Comparison of ENCODE assay signal across 12 mouse cellular contexts in genomic region chr4:41653730-41654129, GRCm38 (mm10). TPM values are rescaled to one million over a fixed set of nuclear protein-coding genes. Genes with fewer than 3 reads are reported as not detected.
A peak's percentile ranks its signal among the peaks of the same experiment; 100 is the strongest.
DNase-seq lines count a peak whose midpoint lies in the region; ATAC-seq lines count a peak whose summit lies in the region.
"Had no signal": no experiment of that assay in that cellular context is flagged by ENCODE, and none has a peak within 500 bp of the region (broad histone marks: within the 10 kb centered on the region; RNA-seq: fewer than 3 reads in every experiment).

No protein-coding gene starts in this region.

- peaks cover 10% of the 10 kb centered on the region for H3K36me3 ChIP-seq in forebrain, embryonic 15.5 days
- H3K36me3 ChIP-seq in forebrain, embryonic 16.5 days (ENCODE audit: control insufficient read depth, insufficient read depth): peaks cover 4% of the 10 kb centered on the region; the same call in 1 of the 2 replicates
- H3K36me3 ChIP-seq in kidney, embryonic 14.5 days (ENCODE audit: control insufficient read depth, insufficient read depth, low read length): peaks cover 12% of the 10 kb centered on the region; the same call in 1 of the 2 replicates
- H3K36me3 ChIP-seq in kidney, embryonic 16.5 days (ENCODE audit: insufficient read depth, low read length): no peaks in the 10 kb centered on the region
- peaks cover 34% of the 10 kb centered on the region for H3K36me3 ChIP-seq in midbrain, embryonic 10.5 days
- H3K36me3 ChIP-seq in midbrain, embryonic 16.5 days (ENCODE audit: control insufficient read depth, insufficient read depth, low read length): peaks cover 3% of the 10 kb centered on the region; the same call in 1 of the 2 replicates
- H3K36me3 ChIP-seq in liver, embryonic 13.5 days: no peaks in the 10 kb centered on the region

- DNase-seq in midbrain, embryonic 10.5 days (ENCODE audit: low spot score): no peak
- no peak for DNase-seq in liver, embryonic 13.5 days
- no peak for DNase-seq in spleen, postnatal 14 days (ENCODE audit: low spot score in 2 of 2)

- 0 out of 2 replicates have a peak, but pooled peaks have one; percentile 8 for ATAC-seq in forebrain, embryonic 15.5 days (replicated peaks)
- no peak for ATAC-seq in forebrain, embryonic 16.5 days
- 0 out of 2 replicates have a peak, but pooled peaks have one; percentile 3 for ATAC-seq in kidney, embryonic 14.5 days (ENCODE audit: low FRiP score, low TSS enrichment)
- ATAC-seq in kidney, embryonic 16.5 days (ENCODE audit: low FRiP score, low TSS enrichment): no peak
- no peak for ATAC-seq in midbrain, embryonic 16.5 days
- peak; percentile 57; the same call in 1 of the 2 replicates for ATAC-seq in liver, embryonic 13.5 days (ENCODE audit: low read depth)

- peaks cover 9% of the 10 kb centered on the region; the same call in 1 of the 2 replicates for H3K4me1 ChIP-seq in forebrain, embryonic 15.5 days
- H3K4me1 ChIP-seq in forebrain, embryonic 16.5 days (replicated peaks; ENCODE audit: control insufficient read depth, insufficient read depth, low read length): no peaks in the 10 kb centered on the region; the same call in 1 of the 2 replicates
- H3K4me1 ChIP-seq in kidney, embryonic 14.5 days (ENCODE audit: control insufficient read depth, insufficient read depth, low read length): peaks cover 5% of the 10 kb centered on the region; the same call in 1 of the 2 replicates
- H3K4me1 ChIP-seq in kidney, embryonic 16.5 days (ENCODE audit: insufficient read depth, low read length): peaks cover 13% of the 10 kb centered on the region; the same call in 1 of the 2 replicates
- peaks cover 52% of the 10 kb centered on the region for H3K4me1 ChIP-seq in midbrain, embryonic 10.5 days
- peaks cover 7% of the 10 kb centered on the region for H3K4me1 ChIP-seq in midbrain, embryonic 16.5 days (ENCODE audit: control insufficient read depth, insufficient read depth, low read length)
- peaks cover 19% of the 10 kb centered on the region for H3K4me1 ChIP-seq in liver, embryonic 13.5 days (replicated peaks)

- no peaks in the 10 kb centered on the region for H3K27me3 ChIP-seq in forebrain, embryonic 15.5 days
- no peaks in the 10 kb centered on the region for H3K27me3 ChIP-seq in forebrain, embryonic 16.5 days (replicated peaks; ENCODE audit: control insufficient read depth, insufficient read depth, low read length)
- no peaks in the 10 kb centered on the region; the same call in 1 of the 2 replicates for H3K27me3 ChIP-seq in kidney, embryonic 14.5 days (ENCODE audit: control insufficient read depth, insufficient read depth, low read length)
- no peaks in the 10 kb centered on the region for H3K27me3 ChIP-seq in kidney, embryonic 16.5 days (ENCODE audit: insufficient read depth, low read length)
- peaks cover 12% of the 10 kb centered on the region for H3K27me3 ChIP-seq in midbrain, embryonic 10.5 days (ENCODE audit: low read depth, poor library complexity, severe bottlenecking)
- no peaks in the 10 kb centered on the region for H3K27me3 ChIP-seq in midbrain, embryonic 16.5 days (ENCODE audit: control insufficient read depth, insufficient read depth, low read depth, low read length)
- H3K27me3 ChIP-seq in liver, embryonic 13.5 days: peaks cover 12% of the 10 kb centered on the region; the same call in 1 of the 2 replicates
- H3K27me3 ChIP-seq: hindbrain, embryonic 12.5 days had no signal

- no peaks in the 10 kb centered on the region for H3K9me3 ChIP-seq in forebrain, embryonic 15.5 days
- H3K9me3 ChIP-seq in forebrain, embryonic 16.5 days (ENCODE audit: control insufficient read depth, low read length): no peaks in the 10 kb centered on the region
- H3K9me3 ChIP-seq in kidney, embryonic 14.5 days (ENCODE audit: control insufficient read depth, low read length): no peaks in the 10 kb centered on the region
- no peaks in the 10 kb centered on the region for H3K9me3 ChIP-seq in kidney, embryonic 16.5 days (ENCODE audit: low read length)
- H3K9me3 ChIP-seq in midbrain, embryonic 10.5 days (replicated peaks): no peaks in the 10 kb centered on the region
- no peaks in the 10 kb centered on the region for H3K9me3 ChIP-seq in midbrain, embryonic 16.5 days (replicated peaks; ENCODE audit: control insufficient read depth, low read length, poor library complexity, severe bottlenecking)
- no peaks in the 10 kb centered on the region for H3K9me3 ChIP-seq in liver, embryonic 13.5 days (replicated peaks)
- H3K9me3 ChIP-seq: hindbrain, embryonic 12.5 days; limb, embryonic 10.5 days had no signal

- 62% methylated on average over 6 of the region's 6 CpGs for WGBS in forebrain, embryonic 15.5 days
- 64% methylated on average over 6 of the region's 6 CpGs for WGBS in forebrain, embryonic 16.5 days
- 48% methylated on average over 6 of the region's 6 CpGs for WGBS in kidney, embryonic 14.5 days
- WGBS in kidney, embryonic 16.5 days: 49% methylated on average over 6 of the region's 6 CpGs
- WGBS in midbrain, embryonic 10.5 days: 67% methylated on average over 6 of the region's 6 CpGs
- WGBS in midbrain, embryonic 16.5 days: 65% methylated on average over 6 of the region's 6 CpGs
- WGBS in liver, embryonic 13.5 days (ENCODE audit: insufficient replicate concordance): 41% methylated on average over 6 of the region's 6 CpGs

- no peak overlapping the region for H3K27ac ChIP-seq in forebrain, embryonic 15.5 days (replicated peaks)
- H3K27ac ChIP-seq in forebrain, embryonic 16.5 days (ENCODE audit: low read length): no peak overlapping the region
- H3K27ac ChIP-seq in kidney, embryonic 14.5 days (ENCODE audit: low read depth, low read length): no peak overlapping the region
- no peak overlapping the region for H3K27ac ChIP-seq in kidney, embryonic 16.5 days (ENCODE audit: low read length)
- 0 out of 2 replicates have a peak overlapping the region, but pooled peaks have one; percentile 14 for H3K27ac ChIP-seq in midbrain, embryonic 10.5 days (replicated peaks)
- H3K27ac ChIP-seq in midbrain, embryonic 16.5 days (ENCODE audit: low read length): no peak overlapping the region
- H3K27ac ChIP-seq in liver, embryonic 13.5 days: no peak overlapping the region
- H3K27ac ChIP-seq: hindbrain, embryonic 12.5 days; kidney, postnatal 0 days; limb, embryonic 10.5 days; liver, embryonic 14.5 days had no signal

- H3K4me3 ChIP-seq in forebrain, embryonic 15.5 days: no peak overlapping the region
- no peak overlapping the region for H3K4me3 ChIP-seq in forebrain, embryonic 16.5 days (replicated peaks; ENCODE audit: low read length)
- no peak overlapping the region for H3K4me3 ChIP-seq in kidney, embryonic 14.5 days (ENCODE audit: low read length)
- H3K4me3 ChIP-seq in kidney, embryonic 16.5 days (ENCODE audit: low read length): no peak overlapping the region
- H3K4me3 ChIP-seq in midbrain, embryonic 10.5 days: no peak overlapping the region
- H3K4me3 ChIP-seq in midbrain, embryonic 16.5 days (ENCODE audit: low read depth, low read length): no peak overlapping the region
- H3K4me3 ChIP-seq in liver, embryonic 13.5 days (replicated peaks): no peak overlapping the region
- H3K4me3 ChIP-seq: hindbrain, embryonic 12.5 days; limb, embryonic 10.5 days had no signal

- no peak overlapping the region for H3K9ac ChIP-seq in forebrain, embryonic 15.5 days (replicated peaks)
- H3K9ac ChIP-seq in forebrain, embryonic 16.5 days (replicated peaks; ENCODE audit: low read depth, low read length): no peak overlapping the region
- no peak overlapping the region for H3K9ac ChIP-seq in kidney, embryonic 14.5 days (ENCODE audit: low read depth, low read length)
- no peak overlapping the region for H3K9ac ChIP-seq in kidney, embryonic 16.5 days (replicated peaks; ENCODE audit: low read length)
- H3K9ac ChIP-seq in midbrain, embryonic 16.5 days (ENCODE audit: low read depth, low read length): no peak overlapping the region
- H3K9ac ChIP-seq in liver, embryonic 13.5 days: no peak overlapping the region
- H3K9ac ChIP-seq: hindbrain, embryonic 12.5 days; liver, embryonic 14.5 days had no signal

- no peak overlapping the region for H3K4me2 ChIP-seq in forebrain, embryonic 15.5 days (replicated peaks)
- no peak overlapping the region for H3K4me2 ChIP-seq in forebrain, embryonic 16.5 days (ENCODE audit: low read length)
- no peak overlapping the region for H3K4me2 ChIP-seq in kidney, embryonic 14.5 days (replicated peaks; ENCODE audit: low read depth, low read length)
- H3K4me2 ChIP-seq in kidney, embryonic 16.5 days (replicated peaks; ENCODE audit: low read depth, low read length): no peak overlapping the region
- H3K4me2 ChIP-seq in midbrain, embryonic 16.5 days (ENCODE audit: low read length): no peak overlapping the region
- H3K4me2 ChIP-seq in liver, embryonic 13.5 days: no peak overlapping the region
- H3K4me2 ChIP-seq: hindbrain, embryonic 12.5 days had no signal

RNA-seq across cellular contexts. Expression of gene Enho, which starts 13.6 kb away (rescaled TPM):
- polyA plus RNA-seq in forebrain, embryonic 15.5 days (2015; fragmentation: Nextera tagmentation; extraction: Ambion mirVana): 58.3 and 66.4 TPM in 2 replicates
- polyA plus RNA-seq in forebrain, embryonic 16.5 days (2015; fragmentation: Nextera tagmentation; extraction: Ambion mirVana): 51.5 and 68.4 TPM in 2 replicates
- 23.2 and 23.5 TPM in 2 replicates for polyA plus RNA-seq in kidney, embryonic 14.5 days (2014; fragmentation: Nextera tagmentation; extraction: Ambion mirVana)
- polyA plus RNA-seq in kidney, embryonic 16.5 days (2015; fragmentation: Nextera tagmentation; extraction: Ambion mirVana): 18.9 and 23.5 TPM in 2 replicates
- 23.2 and 31.4 TPM in 2 replicates for polyA plus RNA-seq in midbrain, embryonic 10.5 days (2016; fragmentation: Nextera tagmentation; extraction: Ambion mirVana)
- polyA plus RNA-seq in midbrain, embryonic 16.5 days (2015; fragmentation: Nextera tagmentation; extraction: Ambion mirVana): 103 and 120 TPM in 2 replicates
- 1.2 and 1.5 TPM in 2 replicates for polyA plus RNA-seq in liver, embryonic 13.5 days (2015; fragmentation: Nextera tagmentation; extraction: Ambion mirVana)

RNA-seq across cellular contexts. Expression of gene Cntfr, which starts 43.2 kb away (rescaled TPM):
- polyA plus RNA-seq in forebrain, embryonic 15.5 days (2015; fragmentation: Nextera tagmentation; extraction: Ambion mirVana): 15.8 and 16.6 TPM in 2 replicates
- polyA plus RNA-seq in forebrain, embryonic 16.5 days (2015; fragmentation: Nextera tagmentation; extraction: Ambion mirVana): 12.3 and 16.7 TPM in 2 replicates
- polyA plus RNA-seq in kidney, embryonic 14.5 days (2014; fragmentation: Nextera tagmentation; extraction: Ambion mirVana): 16.6 and 31.5 TPM in 2 replicates
- 18.8 and 22.8 TPM in 2 replicates for polyA plus RNA-seq in kidney, embryonic 16.5 days (2015; fragmentation: Nextera tagmentation; extraction: Ambion mirVana)
- polyA plus RNA-seq in midbrain, embryonic 10.5 days (2016; fragmentation: Nextera tagmentation; extraction: Ambion mirVana): 27.1 and 35.8 TPM in 2 replicates
- 28.1 and 28.3 TPM in 2 replicates for polyA plus RNA-seq in midbrain, embryonic 16.5 days (2015; fragmentation: Nextera tagmentation; extraction: Ambion mirVana)
- 0.38 and 0.62 TPM in 2 replicates for polyA plus RNA-seq in liver, embryonic 13.5 days (2015; fragmentation: Nextera tagmentation; extraction: Ambion mirVana)

RNA-seq across cellular contexts. Expression of gene Il11ra1, which starts 46.1 kb away (rescaled TPM):
- 23.8 and 26.4 TPM in 2 replicates for polyA plus RNA-seq in forebrain, embryonic 15.5 days (2015; fragmentation: Nextera tagmentation; extraction: Ambion mirVana)
- 28.3 and 29.2 TPM in 2 replicates for polyA plus RNA-seq in forebrain, embryonic 16.5 days (2015; fragmentation: Nextera tagmentation; extraction: Ambion mirVana)
- 122 and 125 TPM in 2 replicates for polyA plus RNA-seq in kidney, embryonic 14.5 days (2014; fragmentation: Nextera tagmentation; extraction: Ambion mirVana)
- polyA plus RNA-seq in kidney, embryonic 16.5 days (2015; fragmentation: Nextera tagmentation; extraction: Ambion mirVana): 168 and 184 TPM in 2 replicates
- 69.0 TPM in 2 replicates for polyA plus RNA-seq in midbrain, embryonic 10.5 days (2016; fragmentation: Nextera tagmentation; extraction: Ambion mirVana)
- polyA plus RNA-seq in midbrain, embryonic 16.5 days (2015; fragmentation: Nextera tagmentation; extraction: Ambion mirVana): 31.5 and 36.3 TPM in 2 replicates
- 32.7 and 35.8 TPM in 2 replicates for polyA plus RNA-seq in liver, embryonic 13.5 days (2015; fragmentation: Nextera tagmentation; extraction: Ambion mirVana)

RNA-seq across cellular contexts. Expression of gene Rpp25l, which starts 59.6 kb away (rescaled TPM):
- polyA plus RNA-seq in forebrain, embryonic 15.5 days (2015; fragmentation: Nextera tagmentation; extraction: Ambion mirVana): 58.0 and 70.0 TPM in 2 replicates
- polyA plus RNA-seq in forebrain, embryonic 16.5 days (2015; fragmentation: Nextera tagmentation; extraction: Ambion mirVana): 51.7 and 60.5 TPM in 2 replicates
- 86.2 and 91.3 TPM in 2 replicates for polyA plus RNA-seq in kidney, embryonic 14.5 days (2014; fragmentation: Nextera tagmentation; extraction: Ambion mirVana)
- 76.0 and 84.9 TPM in 2 replicates for polyA plus RNA-seq in kidney, embryonic 16.5 days (2015; fragmentation: Nextera tagmentation; extraction: Ambion mirVana)
- 86.4 and 91.5 TPM in 2 replicates for polyA plus RNA-seq in midbrain, embryonic 10.5 days (2016; fragmentation: Nextera tagmentation; extraction: Ambion mirVana)
- 52.3 and 52.4 TPM in 2 replicates for polyA plus RNA-seq in midbrain, embryonic 16.5 days (2015; fragmentation: Nextera tagmentation; extraction: Ambion mirVana)
- polyA plus RNA-seq in liver, embryonic 13.5 days (2015; fragmentation: Nextera tagmentation; extraction: Ambion mirVana): 38.6 and 40.8 TPM in 2 replicates

Comparison
In these comparisons a context has a peak if more than half of its experiments do, and no peak if none do; other contexts are left out.
1. ATAC-seq: peak in forebrain, embryonic 15.5 days (single experiment), kidney, embryonic 14.5 days (single experiment) and liver, embryonic 13.5 days (single experiment); none in forebrain, embryonic 16.5 days (single experiment), kidney, embryonic 16.5 days (single experiment) and midbrain, embryonic 16.5 days (single experiment).